Mouse (Mus musculus) heart, adult 2 months (tissue): ENCODE measurements at regions not wholly inside any gene's neighbourhood (a gene's known extent, or its start where the extent isn't known, plus 50 kb on each side); places are given as distances from the start of the nearest gene placed in this dataset.

Experiments used
- CTCF ChIP-seq: fragments of 200-600 bp; IDR thresholded peaks from 2 replicates; pipeline ENCODE4 v1.8.1; 2022; ENCODE audit warnings: antibody characterized with exemption, mild to moderate bottlenecking, moderate library complexity
- POLR2A ChIP-seq: fragments of 200-500 bp; IDR thresholded peaks from 2 replicates; pipeline ENCODE4 v1.6.1; 2011; ENCODE audit warnings: mild to moderate bottlenecking, low read depth, low read length, control low read depth; ENCODE audit not compliant: insufficient read depth

DNA sequence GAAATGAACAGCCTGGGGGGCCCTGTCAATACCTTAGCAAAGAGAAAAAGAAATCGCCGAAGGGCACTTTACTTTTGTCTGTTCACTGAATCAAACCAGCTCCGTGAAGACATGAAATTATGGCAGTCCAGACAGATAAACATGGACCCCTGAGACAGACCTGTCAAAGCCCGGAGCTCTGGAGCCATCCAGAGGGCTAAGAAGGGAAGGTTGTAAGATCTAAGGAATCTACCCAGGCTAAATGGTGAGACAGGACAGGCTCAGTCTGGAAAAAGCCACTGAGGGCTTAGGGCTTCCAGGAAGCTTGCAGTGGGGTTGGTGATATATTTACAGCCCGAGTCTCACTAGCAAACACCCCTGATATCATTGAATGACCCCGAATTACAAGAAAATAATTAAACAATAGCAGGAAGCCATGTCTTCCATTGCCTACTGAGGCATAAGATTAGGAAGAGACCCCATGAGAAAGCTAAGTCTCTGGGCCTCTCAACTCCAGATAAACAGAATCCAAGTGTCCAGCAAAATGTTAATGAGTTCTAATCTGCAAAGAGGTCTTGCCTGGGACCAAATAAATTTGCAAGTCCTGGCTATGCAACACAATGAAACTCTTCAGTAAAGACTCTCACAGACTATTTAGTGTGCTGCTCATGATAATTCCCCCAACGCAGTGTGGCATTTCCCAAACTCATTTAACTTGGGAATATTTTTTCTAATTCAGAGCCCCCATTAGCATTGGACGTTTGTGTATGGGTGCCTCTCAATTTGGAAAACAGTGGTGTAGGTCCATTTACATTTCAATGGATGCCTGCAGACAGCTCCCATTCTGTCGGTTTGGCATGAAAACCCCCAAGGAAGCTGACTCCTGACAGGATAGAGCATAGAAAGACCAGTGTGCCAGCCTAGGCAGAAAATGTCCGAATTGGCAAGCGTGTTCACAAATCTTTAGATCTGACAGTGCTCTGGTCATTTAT, 89.8 kb downstream of the Pabpc6 start:
- no peak for TF ChIP-seq CTCF
- TF ChIP-seq POLR2A: no peak
